Mouse (Mus musculus): Measurements from ENCODE around the gene Gmds. TPM values are rescaled to one million over a fixed set of nuclear protein-coding genes. Genes with fewer than 3 reads are reported as not detected.

Gmds gene
- polyA plus RNA-seq, 1 experiment from 2014 or later: 24.7 TPM

DNA sequence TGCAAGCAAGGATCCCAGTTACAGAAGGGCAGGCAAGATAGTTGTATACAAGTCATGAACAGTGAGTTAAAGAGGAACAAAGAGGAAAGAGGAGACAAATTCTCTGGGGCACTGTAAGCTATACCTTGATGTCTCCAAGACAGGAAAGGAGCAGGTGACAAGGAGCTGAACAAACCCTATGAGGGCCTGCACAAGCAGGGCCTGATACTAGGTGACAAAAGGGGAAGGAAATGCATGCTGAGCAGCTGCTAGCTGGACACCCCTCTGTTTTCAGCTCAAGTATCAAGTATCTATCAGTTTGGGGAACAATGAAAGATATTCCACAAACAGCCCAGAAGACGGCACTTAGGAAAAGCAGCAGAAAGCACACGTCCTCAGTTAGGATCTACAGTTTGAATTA is 193.4 kb downstream of the Gmds start:
- no peaks in the 10 kb centered on the region for H3K36me3 ChIP-seq
- WGBS: 50% methylated on average over 2 of the region's 2 CpGs

DNA sequence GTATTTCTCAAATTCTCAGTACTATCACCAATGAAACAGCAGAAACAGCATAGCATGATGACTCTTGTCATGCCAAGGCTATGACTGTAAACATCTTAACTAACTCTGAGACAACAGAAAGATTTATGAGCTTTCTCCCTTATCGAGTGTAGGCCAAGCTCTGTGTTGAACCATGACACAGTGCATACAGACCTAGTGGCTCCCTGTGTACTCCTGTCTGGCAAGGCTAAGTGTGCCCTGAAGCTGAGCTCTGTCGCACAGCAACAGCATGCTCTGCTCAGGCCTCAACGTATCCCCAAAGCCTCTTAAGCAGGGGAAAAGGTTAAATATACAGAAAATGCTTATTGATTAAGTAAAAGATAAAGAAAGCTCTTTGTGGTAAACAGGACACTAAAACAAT is 194.9 kb downstream of the Gmds start:
- Histone ChIP-seq H3K27ac (replicated peaks) (no peak overlapping the region), H3K36me3 (no peaks in the 10 kb centered on the region), H3K9ac (no peak overlapping the region), H3K4me2 (no peak overlapping the region), H3K9me3 (no peaks in the 10 kb centered on the region), H3K4me3 (no peak overlapping the region), H3K27me3 (replicated peaks) (no peaks in the 10 kb centered on the region), H3K4me1 (peaks cover 13% of the 10 kb centered on the region; the same call in 1 of the 2 replicates)
- no peak for ATAC-seq (ENCODE audit: extremely low read depth, insufficient number of reproducible peaks, low FRiP score, low TSS enrichment)
- WGBS: 69% methylated on average over 3 of the region's 3 CpGs

More for the DNA sequence above, 193.4 kb downstream of the Gmds start:
- Histone ChIP-seq H3K9me3 (no peaks in the 10 kb centered on the region), H3K27me3 (replicated peaks) (no peaks in the 10 kb centered on the region), H3K9ac (no peak overlapping the region), H3K4me2 (no peak overlapping the region), H3K4me3 (no peak overlapping the region), H3K4me1 (peaks cover 13% of the 10 kb centered on the region; the same call in 1 of the 2 replicates), H3K27ac (replicated peaks) (no peak overlapping the region)
- no peak for ATAC-seq (ENCODE audit: extremely low read depth, insufficient number of reproducible peaks, low FRiP score, low TSS enrichment)

GRCm38 (mm10) chr13:32134663-32135273 is 203.8 kb downstream of the Gmds start:
- 66% methylated on average over 4 of the region's 4 CpGs for WGBS
- no peaks in the 10 kb centered on the region for H3K36me3 ChIP-seq
- H3K27ac ChIP-seq (replicated peaks): no peak overlapping the region
- H3K4me2 ChIP-seq: no peak overlapping the region
- H3K4me3 ChIP-seq: no peak overlapping the region
- H3K9me3 ChIP-seq: no peaks in the 10 kb centered on the region
- no peaks in the 10 kb centered on the region for H3K27me3 ChIP-seq (replicated peaks)
- no peak overlapping the region for H3K9ac ChIP-seq
- H3K4me1 ChIP-seq: no peaks in the 10 kb centered on the region
- ATAC-seq (ENCODE audit: extremely low read depth, insufficient number of reproducible peaks, low FRiP score, low TSS enrichment): no peak

GRCm38 (mm10) chr13:32129970-32130369 is 208.6 kb downstream of the Gmds start:
- Histone ChIP-seq H3K4me2 (no peak overlapping the region), H3K9me3 (no peaks in the 10 kb centered on the region), H3K4me1 (no peaks in the 10 kb centered on the region), H3K36me3 (no peaks in the 10 kb centered on the region), H3K27ac (replicated peaks) (no peak overlapping the region), H3K9ac (no peak overlapping the region), H3K27me3 (replicated peaks) (no peaks in the 10 kb centered on the region), H3K4me3 (no peak overlapping the region)
- no peak for ATAC-seq (ENCODE audit: extremely low read depth, insufficient number of reproducible peaks, low FRiP score, low TSS enrichment)
- 71% methylated on average over 1 of the region's 1 CpGs for WGBS

DNA sequence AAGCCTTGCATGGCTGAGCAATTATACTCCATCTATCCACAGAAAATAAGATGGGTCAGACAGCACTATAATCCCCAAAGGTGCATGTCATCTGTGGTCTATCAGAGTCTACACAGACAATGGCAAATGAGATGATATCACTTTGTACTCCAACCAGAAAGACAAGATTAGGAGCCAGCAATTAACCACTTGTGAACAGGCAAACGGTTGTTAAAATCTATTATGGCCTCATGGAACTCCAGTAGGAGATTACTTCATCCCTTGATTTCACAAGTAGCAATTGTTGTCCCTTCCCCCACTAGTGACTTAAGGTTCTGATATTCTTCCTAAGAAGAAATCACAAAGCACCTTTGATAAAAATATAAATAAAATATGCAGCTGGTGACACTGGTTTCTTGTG is 220.2 kb downstream of the Gmds start:
- Histone ChIP-seq H3K4me1 (no peaks in the 10 kb centered on the region), H3K4me3 (no peak overlapping the region), H3K9ac (no peak overlapping the region), H3K9me3 (no peaks in the 10 kb centered on the region), H3K27ac (replicated peaks) (no peak overlapping the region), H3K36me3 (no peaks in the 10 kb centered on the region), H3K27me3 (replicated peaks) (no peaks in the 10 kb centered on the region), H3K4me2 (no peak overlapping the region)
- no peak for ATAC-seq (ENCODE audit: extremely low read depth, insufficient number of reproducible peaks, low FRiP score, low TSS enrichment)
- 64% methylated on average over 1 of the region's 1 CpGs for WGBS

- Histone ChIP-seq H3K4me2 (no peak overlapping the region), H3K4me3 (no peak overlapping the region), H3K36me3 (no peaks in the 10 kb centered on the region), H3K9ac (no peak overlapping the region), H3K27ac (replicated peaks) (no peak overlapping the region), H3K4me1 (no peaks in the 10 kb centered on the region), H3K27me3 (replicated peaks) (no peaks in the 10 kb centered on the region), H3K9me3 (no peaks in the 10 kb centered on the region)
- no peak for ATAC-seq (ENCODE audit: extremely low read depth, insufficient number of reproducible peaks, low FRiP score, low TSS enrichment)
- WGBS: 62% methylated on average over 1 of the region's 1 CpGs
Observed at GRCm38 (mm10) chr13:32115468-32115867, 223.1 kb downstream of the Gmds start.

DNA sequence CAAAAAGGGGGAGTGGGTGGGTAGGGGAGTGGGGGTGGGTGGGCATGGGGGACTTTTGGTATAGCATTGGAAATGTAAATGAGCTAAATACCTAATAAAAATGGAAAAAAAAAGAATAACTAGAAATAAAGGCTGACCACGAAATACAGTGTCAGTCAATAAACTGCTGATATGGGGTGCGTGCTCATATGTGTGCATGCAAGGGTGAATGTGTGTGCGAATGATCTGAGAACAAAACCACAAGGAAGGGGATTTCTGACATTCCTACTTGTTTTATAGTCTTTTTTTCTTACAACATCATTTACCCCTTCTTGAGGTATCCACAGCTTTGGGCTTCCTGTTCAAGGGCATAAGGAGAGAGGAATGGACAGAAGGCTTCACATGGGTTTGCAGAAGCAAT is 224.7 kb downstream of the Gmds start:
- Histone ChIP-seq H3K36me3 (no peaks in the 10 kb centered on the region), H3K4me2 (no peak overlapping the region), H3K9ac (no peak overlapping the region), H3K9me3 (no peaks in the 10 kb centered on the region), H3K27ac (replicated peaks) (no peak overlapping the region), H3K4me3 (no peak overlapping the region), H3K27me3 (replicated peaks) (no peaks in the 10 kb centered on the region), H3K4me1 (peaks cover 6% of the 10 kb centered on the region; the same call in 1 of the 2 replicates)
- WGBS: 90% methylated on average over 3 of the region's 3 CpGs
- ATAC-seq (ENCODE audit: extremely low read depth, insufficient number of reproducible peaks, low FRiP score, low TSS enrichment): no peak

- Histone ChIP-seq H3K27me3 (replicated peaks) (no peaks in the 10 kb centered on the region), H3K4me2 (no peak overlapping the region), H3K4me1 (no peaks in the 10 kb centered on the region), H3K9me3 (no peaks in the 10 kb centered on the region), H3K27ac (replicated peaks) (no peak overlapping the region), H3K9ac (no peak overlapping the region), H3K36me3 (no peaks in the 10 kb centered on the region), H3K4me3 (no peak overlapping the region)
- WGBS: 65% methylated on average over 7 of the region's 7 CpGs
- no peak for ATAC-seq (ENCODE audit: extremely low read depth, insufficient number of reproducible peaks, low FRiP score, low TSS enrichment)
Observed at GRCm38 (mm10) chr13:32088303-32088977, 250.1 kb downstream of the Gmds start.

DNA sequence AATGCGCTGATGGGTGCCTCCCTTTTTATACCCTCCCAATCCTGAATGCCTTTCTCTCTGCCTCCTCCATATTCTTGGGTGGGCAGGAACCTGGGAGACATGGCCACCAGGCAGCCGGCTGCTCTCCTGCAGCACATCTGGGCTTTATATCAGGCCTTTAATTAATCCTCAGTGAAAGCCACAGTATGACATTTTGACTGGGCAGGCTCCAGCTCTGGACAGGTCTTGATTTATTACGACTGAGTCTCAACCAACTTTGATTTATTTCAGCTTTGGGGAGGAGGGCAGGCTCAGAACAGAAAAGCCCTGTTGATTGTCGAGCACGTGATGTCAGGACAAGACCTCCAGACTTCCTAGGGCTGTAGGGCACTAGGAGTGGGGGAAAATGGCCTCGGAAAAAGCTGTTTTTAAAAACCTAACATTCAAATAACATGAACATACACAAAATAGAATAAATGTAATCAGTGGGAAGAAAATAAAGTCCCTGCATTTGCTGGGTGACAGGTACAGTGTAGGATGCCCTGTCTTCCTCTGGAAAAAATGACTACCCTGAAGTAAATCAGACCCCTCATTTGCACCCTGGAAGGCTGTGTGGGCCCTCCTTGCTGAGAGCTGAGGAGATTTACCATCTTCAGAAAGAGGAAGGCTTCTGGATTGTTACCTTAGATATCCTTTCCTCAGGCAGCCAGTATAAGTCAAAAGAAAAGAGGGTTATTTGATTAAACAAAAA is 257.9 kb downstream of the Gmds start:
- no peaks in the 10 kb centered on the region for H3K9me3 ChIP-seq
- H3K9ac ChIP-seq: no peak overlapping the region
- no peaks in the 10 kb centered on the region for H3K4me1 ChIP-seq
- H3K36me3 ChIP-seq: no peaks in the 10 kb centered on the region
- no peak overlapping the region for H3K4me3 ChIP-seq
- 62% methylated on average over 6 of the region's 6 CpGs for WGBS
- ATAC-seq (ENCODE audit: extremely low read depth, insufficient number of reproducible peaks, low FRiP score, low TSS enrichment): no peak
- H3K27me3 ChIP-seq (replicated peaks): no peaks in the 10 kb centered on the region
- no peak overlapping the region for H3K4me2 ChIP-seq
- no peak overlapping the region for H3K27ac ChIP-seq (replicated peaks)

GRCm38 (mm10) chr13:32073630-32074029 is 264.9 kb downstream of the Gmds start:
- 54% methylated on average over 2 of the region's 2 CpGs for WGBS
- Histone ChIP-seq H3K9ac (no peak overlapping the region), H3K27me3 (replicated peaks) (no peaks in the 10 kb centered on the region), H3K4me1 (no peaks in the 10 kb centered on the region), H3K27ac (replicated peaks) (no peak overlapping the region), H3K4me2 (no peak overlapping the region), H3K9me3 (no peaks in the 10 kb centered on the region), H3K36me3 (no peaks in the 10 kb centered on the region), H3K4me3 (no peak overlapping the region)
- ATAC-seq (ENCODE audit: extremely low read depth, insufficient number of reproducible peaks, low FRiP score, low TSS enrichment): no peak

- peaks cover 13% of the 10 kb centered on the region for H3K4me1 ChIP-seq
- 39% methylated on average over 6 of the region's 6 CpGs for WGBS
- no peaks in the 10 kb centered on the region for H3K9me3 ChIP-seq
- no peak for ATAC-seq (ENCODE audit: extremely low read depth, insufficient number of reproducible peaks, low FRiP score, low TSS enrichment)
- H3K27ac ChIP-seq (replicated peaks): no peak overlapping the region
- H3K4me2 ChIP-seq: no peak overlapping the region
- H3K4me3 ChIP-seq: no peak overlapping the region
- no peaks in the 10 kb centered on the region for H3K36me3 ChIP-seq
- H3K9ac ChIP-seq: no peak overlapping the region
- no peaks in the 10 kb centered on the region for H3K27me3 ChIP-seq (replicated peaks)
Observed at GRCm38 (mm10) chr13:32055321-32055720, 283.2 kb downstream of the Gmds start.
